ENCODE assay signal across 10 mouse cellular contexts in the genomic region with DNA sequence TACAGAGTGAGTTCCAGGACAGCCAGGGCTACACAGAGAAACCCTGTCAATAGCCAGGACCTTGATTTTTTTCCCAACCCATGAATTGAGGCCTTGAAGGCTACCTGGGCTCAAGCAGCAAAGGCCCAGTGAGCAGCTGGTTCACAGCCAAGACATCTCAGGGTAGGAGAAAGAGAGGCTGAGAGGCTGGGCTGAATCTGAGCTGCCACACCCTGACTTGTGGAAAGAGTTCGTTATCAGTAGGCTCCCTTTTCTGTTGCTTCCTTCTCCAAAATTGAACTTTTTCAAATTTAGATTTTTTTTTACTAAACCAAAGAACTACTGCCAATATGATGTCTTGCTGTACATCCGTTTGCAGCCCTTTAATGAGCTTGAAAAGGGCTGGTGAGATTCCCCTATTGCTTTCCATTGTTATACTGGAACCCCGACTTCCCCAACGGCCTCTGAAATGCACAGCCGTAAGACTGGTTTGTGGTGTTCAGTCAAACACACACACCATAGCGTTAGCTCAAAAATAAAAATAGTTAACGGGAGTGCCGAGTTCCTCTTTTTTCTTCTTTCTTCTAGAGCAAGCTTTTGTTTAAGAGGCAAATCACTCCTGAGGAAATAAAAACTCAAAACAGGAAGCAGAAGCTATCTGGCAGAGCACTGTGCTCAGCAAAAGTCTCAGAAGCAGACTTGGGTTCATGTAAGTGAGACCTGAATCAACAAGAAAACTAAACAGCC. TPM values are rescaled to one million over a fixed set of nuclear protein-coding genes. Genes with fewer than 3 reads are reported as not detected.
DNase-seq lines count a peak whose midpoint lies in the region; ATAC-seq lines count a peak whose summit lies in the region.
"Had no signal": no experiment of that assay in that cellular context is flagged by ENCODE, and none has a peak within 500 bp of the region (broad histone marks: within the 10 kb centered on the region; RNA-seq: fewer than 3 reads in every experiment).

No protein-coding gene starts in this region.

- H3K4me3 ChIP-seq in kidney, embryonic 15.5 days (replicated peaks), result no peak overlapping the region
- H3K4me3 ChIP-seq in liver, embryonic 16.5 days (ENCODE audit: low read depth, low read length), result no peak overlapping the region
- no peak overlapping the region for H3K4me3 ChIP-seq in limb, embryonic 10.5 days
- no peak overlapping the region for H3K4me3 ChIP-seq in midbrain, embryonic 15.5 days
- H3K4me3 ChIP-seq: forebrain, embryonic 15.5 days; myocyte had no signal

- DNase-seq in kidney, adult 8-10 months, result peak; percentile 36 to 42
- peak; percentile 90 for DNase-seq in 416B (ENCODE audit: low read depth)
- DNase-seq in T-cell, adult 2 months (ENCODE audit: low spot score), result peak; percentile 24
- DNase-seq in limb, embryonic 10.5 days (ENCODE audit: low spot score), result no peak

- no peak for ATAC-seq in kidney, embryonic 15.5 days (replicated peaks; ENCODE audit: low FRiP score)
- ATAC-seq in liver, embryonic 16.5 days (ENCODE audit: low read depth), result peak; percentile 42; the same call in 1 of the 2 replicates
- ATAC-seq in midbrain, embryonic 15.5 days (replicated peaks), result no peak
- ATAC-seq in erythroid progenitor cell, adult 5-6 weeks (replicated peaks; ENCODE audit: low FRiP score, poor library complexity, severe bottlenecking), result no peak
- ATAC-seq: forebrain, embryonic 15.5 days had no signal

- 78% methylated on average over 8 of the region's 8 CpGs for WGBS in kidney, embryonic 15.5 days
- WGBS in liver, embryonic 16.5 days (ENCODE audit: insufficient replicate concordance), result 10% methylated on average over 8 of the region's 8 CpGs
- 86% methylated on average over 8 of the region's 8 CpGs for WGBS in limb, embryonic 10.5 days
- WGBS in midbrain, embryonic 15.5 days, result 81% methylated on average over 8 of the region's 8 CpGs

- H3K27ac ChIP-seq in kidney, embryonic 15.5 days, result no peak overlapping the region
- peak overlapping the region; percentile 78 for H3K27ac ChIP-seq in liver, embryonic 16.5 days (ENCODE audit: low read length)
- no peak overlapping the region for H3K27ac ChIP-seq in limb, embryonic 10.5 days
- no peak overlapping the region for H3K27ac ChIP-seq in midbrain, embryonic 15.5 days
- H3K27ac ChIP-seq: forebrain, embryonic 15.5 days had no signal

- no peaks in the 10 kb centered on the region for H3K36me3 ChIP-seq in kidney, embryonic 15.5 days
- no peaks in the 10 kb centered on the region for H3K36me3 ChIP-seq in liver, embryonic 16.5 days (ENCODE audit: control insufficient read depth, insufficient read depth)
- H3K36me3 ChIP-seq in limb, embryonic 10.5 days, result no peaks in the 10 kb centered on the region
- H3K36me3 ChIP-seq in midbrain, embryonic 15.5 days (replicated peaks), result no peaks in the 10 kb centered on the region
- H3K36me3 ChIP-seq: forebrain, embryonic 15.5 days had no signal

- H3K27me3 ChIP-seq in kidney, embryonic 15.5 days, result no peaks in the 10 kb centered on the region
- H3K27me3 ChIP-seq in liver, embryonic 16.5 days (ENCODE audit: control insufficient read depth, insufficient read depth, low read depth, low read length), result no peaks in the 10 kb centered on the region
- no peaks in the 10 kb centered on the region for H3K27me3 ChIP-seq in limb, embryonic 10.5 days (ENCODE audit: low read depth, poor library complexity, severe bottlenecking)
- H3K27me3 ChIP-seq in midbrain, embryonic 15.5 days (replicated peaks), result no peaks in the 10 kb centered on the region
- H3K27me3 ChIP-seq: forebrain, embryonic 15.5 days had no signal

- H3K4me1 ChIP-seq in kidney, embryonic 15.5 days, result no peaks in the 10 kb centered on the region
- H3K4me1 ChIP-seq in liver, embryonic 16.5 days (ENCODE audit: control insufficient read depth, low read depth, low read length), result no peaks in the 10 kb centered on the region; the same call in 1 of the 2 replicates
- H3K4me1 ChIP-seq in limb, embryonic 10.5 days, result peaks cover 10% of the 10 kb centered on the region; the same call in 1 of the 2 replicates
- no peaks in the 10 kb centered on the region for H3K4me1 ChIP-seq in midbrain, embryonic 15.5 days
- H3K4me1 ChIP-seq: forebrain, embryonic 15.5 days had no signal

- no peak overlapping the region for H3K9ac ChIP-seq in kidney, embryonic 15.5 days
- H3K9ac ChIP-seq in liver, embryonic 16.5 days (ENCODE audit: low read depth, low read length), result no peak overlapping the region
- no peak overlapping the region for H3K9ac ChIP-seq in midbrain, embryonic 15.5 days
- H3K9ac ChIP-seq: forebrain, embryonic 15.5 days had no signal

- H3K9me3 ChIP-seq in kidney, embryonic 15.5 days (replicated peaks), result no peaks in the 10 kb centered on the region
- no peaks in the 10 kb centered on the region for H3K9me3 ChIP-seq in liver, embryonic 16.5 days (replicated peaks; ENCODE audit: control insufficient read depth, low read length)
- H3K9me3 ChIP-seq in limb, embryonic 10.5 days (replicated peaks), result no peaks in the 10 kb centered on the region
- H3K9me3 ChIP-seq in midbrain, embryonic 15.5 days, result no peaks in the 10 kb centered on the region
- H3K9me3 ChIP-seq: forebrain, embryonic 15.5 days had no signal

- no peak overlapping the region for H3K4me2 ChIP-seq in kidney, embryonic 15.5 days
- H3K4me2 ChIP-seq in liver, embryonic 16.5 days (ENCODE audit: low read depth, low read length), result no peak overlapping the region
- no peak overlapping the region for H3K4me2 ChIP-seq in midbrain, embryonic 15.5 days
- H3K4me2 ChIP-seq: forebrain, embryonic 15.5 days had no signal

RNA-seq across cellular contexts. Expression of gene Lgmn, which starts 11.7 kb away (rescaled TPM):
- polyA plus RNA-seq in kidney, embryonic 15.5 days (2015; fragmentation: Nextera tagmentation; extraction: Ambion mirVana), result 120 and 121 TPM in 2 replicates
- polyA plus RNA-seq in liver, embryonic 16.5 days (2015; fragmentation: Nextera tagmentation; extraction: Ambion mirVana), result 85.1 and 85.2 TPM in 2 replicates
- polyA plus RNA-seq in limb, embryonic 10.5 days (2016; fragmentation: Nextera tagmentation; extraction: Ambion mirVana), result 37.0 and 40.5 TPM in 2 replicates
- 87.7 and 89.9 TPM in 2 replicates for polyA plus RNA-seq in midbrain, embryonic 15.5 days (2015; fragmentation: Nextera tagmentation; extraction: Ambion mirVana)
- 16.3 and 28.1 TPM in 2 replicates for total RNA-seq in erythroid progenitor cell, adult 5-6 weeks (2015; ENCODE audit: low replicate concordance)
- total RNA-seq in erythroid progenitor cell, adult 5-6 weeks (2017; ENCODE audit: low replicate concordance), result 13.1 and 17.7 TPM in 2 replicates

RNA-seq across cellular contexts. Expression of gene Golga5, which starts 17.6 kb away (rescaled TPM):
- polyA plus RNA-seq in kidney, embryonic 15.5 days (2015; fragmentation: Nextera tagmentation; extraction: Ambion mirVana), result 35.2 and 38.5 TPM in 2 replicates
- polyA plus RNA-seq in liver, embryonic 16.5 days (2015; fragmentation: Nextera tagmentation; extraction: Ambion mirVana), result 14.1 and 14.6 TPM in 2 replicates
- polyA plus RNA-seq in limb, embryonic 10.5 days (2016; fragmentation: Nextera tagmentation; extraction: Ambion mirVana), result 27.1 and 30.9 TPM in 2 replicates
- 25.5 and 31.0 TPM in 2 replicates for polyA plus RNA-seq in midbrain, embryonic 15.5 days (2015; fragmentation: Nextera tagmentation; extraction: Ambion mirVana)
- 11.9 and 15.9 TPM in 2 replicates for total RNA-seq in erythroid progenitor cell, adult 5-6 weeks (2015; ENCODE audit: low replicate concordance)
- 20.3 and 20.7 TPM in 2 replicates for total RNA-seq in erythroid progenitor cell, adult 5-6 weeks (2017; ENCODE audit: low replicate concordance)
